Mouse (Mus musculus) CH12.LX (cell line): Measurements from ENCODE around the gene Skap2. TPM values are rescaled to one million over a fixed set of nuclear protein-coding genes. Genes with fewer than 3 reads are reported as not detected.

Source experiments
- DNase-seq: peaks from one replicate; pipeline ENCODE4 v3.0.0-alpha.2; 2013; ENCODE audit errors: extremely low read depth
- H3K27ac ChIP-seq: 2 replicates; pipeline ENCODE4 v1.5.1; 2012; ENCODE audit warnings: low read depth, mild to moderate bottlenecking, control low read depth, moderate library complexity; ENCODE audit not compliant: insufficient read depth
- H3K27me3 ChIP-seq: replicated peaks from 2 replicates; pipeline ENCODE3; 2012; ENCODE audit warnings: inconsistent platforms
- H3K36me3 ChIP-seq, 2 experiments: replicated peaks in 1 of 2; 2 replicates each; pipeline versions ENCODE3 to v1.6.1; 2012; ENCODE audit warnings: inconsistent platforms in 1 of 2, low read length in 1 of 2, mild to moderate bottlenecking in 1 of 2, mixed read lengths in 1 of 2, moderate library complexity in 1 of 2; ENCODE audit not compliant: control insufficient read depth in 1 of 2, insufficient read depth in 1 of 2
- H3K4me1 ChIP-seq, 2 experiments: 2 replicates each; pipeline ENCODE4 v1.6.1; 2012; ENCODE audit warnings: inconsistent platforms in 1 of 2, moderate library complexity in 1 of 2; ENCODE audit not compliant: insufficient read depth in 2 of 2, control insufficient read depth in 1 of 2
- H3K4me2 ChIP-seq: 2 replicates; pipeline ENCODE4 v1.6.1; 2012; ENCODE audit warnings: low read depth, mild to moderate bottlenecking, control low read depth; ENCODE audit not compliant: poor library complexity, insufficient read depth, severe bottlenecking
- H3K4me3 ChIP-seq, 3 experiments: fragments of 150-350 bp in 1 of 3; sonication (generic) in 1 of 3; replicated peaks in 1 of 3; 2 replicates each; pipeline versions ENCODE3 to v1.5.1; 2011 to 2012; ENCODE audit warnings: low read depth in 2 of 3, low read length in 2 of 3, mild to moderate bottlenecking in 2 of 3, moderate library complexity in 2 of 3, control low read depth in 1 of 3, improper control_type of control experiment in 1 of 3, inconsistent platforms in 1 of 3, mixed read lengths in 1 of 3; ENCODE audit not compliant: poor library complexity in 1 of 3
- H3K79me2 ChIP-seq: replicated peaks from 2 replicates; pipeline ENCODE4 v1.6.1; 2012; ENCODE audit warnings: mild to moderate bottlenecking, moderate library complexity; ENCODE audit not compliant: control insufficient read depth, poor library complexity, insufficient read depth, severe bottlenecking; ENCODE audit errors: extremely low read depth
- H3K9ac ChIP-seq: 2 replicates; pipeline ENCODE4 v1.6.1; 2012; ENCODE audit warnings: low read depth, mild to moderate bottlenecking, control low read depth, moderate library complexity; ENCODE audit not compliant: insufficient read depth
- H3K9me3 ChIP-seq: replicated peaks from 2 replicates; pipeline ENCODE3; 2012; ENCODE audit warnings: low read length, inconsistent platforms, mixed read lengths
- CHD2 ChIP-seq: IDR thresholded peaks from 2 replicates; pipeline ENCODE4 v1.6.1; 2011; ENCODE audit warnings: low read length, improper control_type of control experiment
- CTCF ChIP-seq, 2 experiments: IDR thresholded peaks in 1 of 2; conservative IDR thresholded peaks in 1 of 2; 2 replicates each; pipeline ENCODE4 v1.5.1; 2011 to 2012; ENCODE audit warnings: low read depth in 2 of 2, low read length in 2 of 2, improper control_type of control experiment in 1 of 2, inconsistent platforms in 1 of 2, mild to moderate bottlenecking in 1 of 2, moderate library complexity in 1 of 2
- ELF1 ChIP-seq: IDR thresholded peaks from 2 replicates; pipeline ENCODE4 v1.6.1; 2014; ENCODE audit warnings: low read depth, mild to moderate bottlenecking, inconsistent platforms, low read length, improper control_type of control experiment
- EP300 ChIP-seq: IDR thresholded peaks from 2 replicates; pipeline ENCODE4 v1.6.1; 2011; ENCODE audit warnings: low read length, improper control_type of control experiment
- ETS1 ChIP-seq: conservative IDR thresholded peaks from 2 replicates; pipeline ENCODE4 v1.6.1; 2012; ENCODE audit warnings: low read depth, mild to moderate bottlenecking, inconsistent platforms, low read length, improper control_type of control experiment, moderate library complexity
- IRF4 ChIP-seq: IDR thresholded peaks from 2 replicates; pipeline ENCODE4 v1.6.1; 2014; ENCODE audit warnings: low read depth, mild to moderate bottlenecking, inconsistent platforms, low read length, improper control_type of control experiment
- MAZ ChIP-seq: IDR thresholded peaks from 2 replicates; pipeline ENCODE4 v1.6.1; 2012; ENCODE audit warnings: low read depth, mild to moderate bottlenecking, inconsistent platforms, low read length, improper control_type of control experiment, moderate library complexity
- MEF2A ChIP-seq: IDR thresholded peaks from 2 replicates; pipeline ENCODE4 v1.6.1; 2014; ENCODE audit warnings: low read depth, mild to moderate bottlenecking, inconsistent platforms, low read length, improper control_type of control experiment, borderline replicate concordance
- MXI1 ChIP-seq: IDR thresholded peaks from 2 replicates; pipeline ENCODE4 v1.6.1; 2011; ENCODE audit warnings: mild to moderate bottlenecking, low read depth, low read length, improper control_type of control experiment
- POLR2A ChIP-seq: IDR thresholded peaks from 2 replicates; pipeline ENCODE4 v1.6.1; 2011; ENCODE audit warnings: low read depth, mild to moderate bottlenecking, improper control_type of control experiment, low read length
- POLR2AphosphoS2 ChIP-seq: IDR thresholded peaks from 2 replicates; pipeline ENCODE4 v1.6.1; 2011; ENCODE audit warnings: low read depth, low read length, improper control_type of control experiment
- SIN3A ChIP-seq: IDR thresholded peaks from 2 replicates; pipeline ENCODE4 v1.6.1; 2012; ENCODE audit warnings: low read length, improper control_type of control experiment, inconsistent platforms
- TBP ChIP-seq: conservative IDR thresholded peaks from 2 replicates; pipeline ENCODE4 v1.6.1; 2011; ENCODE audit warnings: low read depth, low read length, improper control_type of control experiment
- UBTF ChIP-seq: IDR thresholded peaks from 2 replicates; pipeline ENCODE4 v1.6.1; 2012; ENCODE audit warnings: low read depth, mild to moderate bottlenecking, inconsistent platforms, low read length, improper control_type of control experiment, moderate library complexity
- USF1 ChIP-seq: IDR thresholded peaks from 2 replicates; pipeline ENCODE4 v1.6.1; 2014; ENCODE audit warnings: low read depth, mild to moderate bottlenecking, inconsistent platforms, low read length, improper control_type of control experiment
- USF2 ChIP-seq: conservative IDR thresholded peaks from 2 replicates; pipeline ENCODE4 v1.6.1; 2011; ENCODE audit warnings: low read depth, low read length, improper control_type of control experiment
- ZC3H11A ChIP-seq: IDR thresholded peaks from 2 replicates; pipeline ENCODE4 v1.6.1; 2012; ENCODE audit warnings: low read depth, mild to moderate bottlenecking, inconsistent platforms, low read length, improper control_type of control experiment
- dilution Hi-C: fragments of 300-500 bp; cut with MboI; formaldehyde crosslinking; loops from 2 replicates; pipeline ENCODE4 v1.14.3; 2020; ENCODE audit warnings: low sequenced_read_pairs; ENCODE audit not compliant: extremely low pct_unique_long_range_greater_than_20kb, extremely low pct_ligation_motif_present
- in situ Hi-C: fragments of 300-500 bp; cut with MboI; formaldehyde crosslinking; loops from 3 replicates; pipeline ENCODE4 v1.14.3; 2019; ENCODE audit warnings: low sequenced_read_pairs, low pct_ligation_motif_present, low pct_unique_long_range_greater_than_20kb, mixed read lengths
- polyA plus RNA-seq: library from polyadenylated mRNA; unstranded; fragments of >175 nt; gene quantifications from 2 replicates; pipeline ENCODE4 v1.2.1, GENCODE M21; 2012; ENCODE audit warnings: low read depth; ENCODE audit not compliant: insufficient read length
- total RNA-seq, 2 experiments: library from RNA; depleted of rRNA; stranded (reverse); fragments of 300-350 nt in 1 of 2; fragments of >200 nt in 1 of 2; gene quantifications; 2 replicates each; pipeline ENCODE4 v1.2.3; 2012 to 2014

Gene Skap2
- total and polyA plus RNA-seq, 3 experiments = 25.8 to 76.1 (median 51.9) TPM

DNA sequence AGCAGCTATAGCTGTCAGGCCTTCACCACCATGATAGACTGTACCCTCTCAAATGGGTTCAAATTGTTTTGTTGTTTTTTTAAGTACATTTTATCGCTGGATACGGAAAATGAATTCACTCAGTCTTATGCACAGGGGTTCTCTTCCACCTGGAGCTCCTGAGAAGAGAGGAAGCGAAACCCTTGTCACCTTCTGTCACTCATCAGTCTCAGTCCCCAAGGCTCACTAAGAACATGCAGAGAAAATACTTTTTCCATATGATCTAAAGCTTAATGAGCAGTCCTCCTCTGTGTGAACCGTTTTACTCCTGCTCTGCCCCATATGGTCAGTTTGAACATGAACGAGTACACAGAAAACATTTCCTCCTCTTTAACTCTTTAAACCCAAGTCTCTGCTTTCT is 7.9 kb upstream of the Skap2 start:
- no peak overlapping the region for H3K4me3 ChIP-seq
- in situ Hi-C loops = loop anchor here (25.0 kb wide), 1 partner anchor 192 kb away; the partner anchor contains the start of genes Gm28308, Hoxa3, Hoxa5 and Hoxa6
- no peak overlapping the region for H3K9ac ChIP-seq
- H3K27me3 ChIP-seq = no peaks in the 10 kb centered on the region
- no peaks in the 10 kb centered on the region for H3K9me3 ChIP-seq
- no peaks in the 10 kb centered on the region for H3K79me2 ChIP-seq
- dilution Hi-C loops = no loop called here
- no peak overlapping the region for H3K27ac ChIP-seq
- TF ChIP-seq USF2 (no peak), ETS1 (no peak), EP300 (peak; percentile 56), ELF1 (no peak), IRF4 (peak; percentile 78), ZC3H11A (no peak)
- TF ChIP-seq, all 38 proteins: peak for 2
- Histone ChIP-seq H3K4me2 (no peak overlapping the region), H3K36me3 (no peaks in the 10 kb centered on the region), H3K4me1 (peaks cover 0 to 16% of the 10 kb centered on the region in 2 experiments; a peak in 2 of 4 replicates)
- DNase-seq = no peak

DNA sequence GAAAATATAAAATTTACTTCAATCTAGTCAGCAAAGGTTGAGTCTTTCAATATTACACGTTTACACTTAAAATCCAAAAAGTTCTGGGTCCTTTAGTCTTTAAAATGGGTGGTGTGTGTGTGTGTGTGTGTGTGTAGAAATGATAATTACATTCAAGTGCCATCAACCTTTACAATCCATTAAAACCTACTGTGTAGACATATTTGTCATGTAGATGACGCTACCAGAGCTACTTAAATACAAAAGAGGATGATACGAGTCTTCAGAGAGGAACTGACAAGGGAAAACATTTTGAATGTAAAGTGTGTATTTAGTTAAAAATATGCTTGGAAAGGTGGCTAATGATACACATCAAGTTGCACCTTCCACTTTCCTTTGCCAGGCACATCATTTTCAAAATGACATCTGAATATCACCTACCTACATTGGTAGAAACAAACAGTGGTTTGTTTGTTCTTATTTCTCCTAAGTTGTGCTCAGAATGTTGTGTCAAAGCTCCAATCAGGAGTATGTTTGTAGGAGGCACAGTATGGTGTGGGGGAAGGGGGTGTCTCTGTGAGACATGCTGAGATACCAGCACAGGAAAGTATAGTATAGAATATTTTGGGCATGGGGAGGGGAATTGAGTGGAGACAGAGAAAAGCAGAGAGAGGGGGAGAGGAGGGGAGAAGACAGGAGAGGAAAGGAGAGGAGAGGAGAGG is 1.0 kb upstream of the Skap2 start:
- peak overlapping the region; percentile 84 for H3K9ac ChIP-seq
- no peak for TF ChIP-seq MEF2A
- TF ChIP-seq CHD2 = peak; percentile 22; the same call in 1 of the 2 replicates
- no peak for TF ChIP-seq MXI1
- TF ChIP-seq, all 38 proteins: peak for 1
- peak overlapping the region; percentile 68 for H3K4me2 ChIP-seq
- H3K36me3 ChIP-seq = no peaks in the 10 kb centered on the region
- no peaks in the 10 kb centered on the region for H3K27me3 ChIP-seq
- in situ Hi-C loops (loop anchor here (25.0 kb wide), 1 partner anchor 199 kb away; the partner anchor contains the start of genes Gm28308, Hoxa3, Hoxa5 and Hoxa6), dilution Hi-C loops (no loop called here)
- H3K4me1 ChIP-seq = peaks cover 2 to 34% of the 10 kb centered on the region in 2 experiments; a peak in 3 of 4 replicates
- DNase-seq = no peak
- H3K4me3 ChIP-seq = peak overlapping the region; percentile 68 to 84 (median 74)
- no peak overlapping the region for H3K27ac ChIP-seq
- H3K9me3 ChIP-seq = no peaks in the 10 kb centered on the region
- peaks cover 4% of the 10 kb centered on the region for H3K79me2 ChIP-seq

DNA sequence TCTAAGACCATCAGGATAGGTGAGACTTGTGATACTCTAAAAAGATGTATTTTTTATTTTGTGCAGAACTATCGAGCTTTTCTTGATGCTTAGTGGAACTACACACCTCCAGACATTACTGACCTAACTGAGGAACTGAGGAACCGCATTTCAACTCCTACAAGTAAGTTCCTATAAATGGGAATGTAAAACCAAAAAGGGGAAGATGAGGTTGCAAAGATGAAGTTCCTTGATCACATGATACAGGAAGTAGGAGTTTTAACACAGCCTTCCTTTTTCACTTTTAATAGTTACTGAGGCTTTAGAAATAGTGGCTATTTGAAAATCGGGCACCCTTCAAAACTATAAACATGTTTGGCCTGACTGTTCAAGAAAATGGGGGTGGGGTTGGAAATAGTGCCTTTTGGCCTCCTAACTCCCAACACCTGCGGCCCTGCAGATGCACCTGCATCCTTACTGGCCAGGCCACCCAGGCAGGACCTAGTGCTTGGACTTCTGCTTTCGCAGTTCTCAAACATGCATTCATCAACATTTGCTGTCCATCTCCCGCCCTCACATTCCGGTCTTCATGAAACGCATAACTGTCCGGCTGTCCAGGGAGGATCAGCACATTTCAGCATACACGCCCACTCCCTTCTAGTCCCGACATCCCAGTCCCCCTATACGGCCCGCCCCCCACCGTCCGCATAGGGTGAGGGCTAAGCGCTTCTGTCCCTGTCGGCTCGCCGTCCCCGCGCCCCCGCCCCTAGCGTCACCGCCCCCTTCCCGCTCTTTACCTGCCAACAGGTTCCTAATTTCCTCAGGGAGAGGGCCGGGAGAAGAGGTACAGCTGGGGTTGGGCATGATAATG is 565 bp downstream of the Skap2 start:
- Histone ChIP-seq H3K4me1 (peaks cover 2 to 36% of the 10 kb centered on the region in 2 experiments; a peak in 3 of 4 replicates), H3K27me3 (no peaks in the 10 kb centered on the region), H3K9ac (peak overlapping the region; percentile 58), H3K4me3 (peak overlapping the region; percentile 74 to 89 (median 74)), H3K36me3 (peaks cover 0 to 2% of the 10 kb centered on the region in 2 experiments), H3K4me2 (peak overlapping the region; percentile 38; the same call in 1 of the 2 replicates), H3K9me3 (no peaks in the 10 kb centered on the region), H3K79me2 (peaks cover 6% of the 10 kb centered on the region), H3K27ac (peak overlapping the region; percentile 30)
- in situ Hi-C loops (loop anchor here (25.0 kb wide), 1 partner anchor 201 kb away; the partner anchor contains the start of genes Gm28308, Hoxa3, Hoxa5 and Hoxa6), dilution Hi-C loops (no loop called here)
- no peak for TF ChIP-seq TBP
- no peak for TF ChIP-seq POLR2AphosphoS2
- TF ChIP-seq USF1 = peak; percentile 2; the same call in 1 of the 2 replicates
- peak; percentile 44; the same call in 1 of the 2 replicates for TF ChIP-seq SIN3A
- TF ChIP-seq EP300 = peak; percentile 20; the same call in 1 of the 2 replicates
- TF ChIP-seq CTCF (conservative IDR thresholded peaks at IDR 0.05 in 1 of 2, IDR thresholded peaks at IDR 0.05 in 1 of 2; ENCODE audit: low read depth in 2 of 2, low read length in 2 of 2) = no peak
- no peak for TF ChIP-seq UBTF
- TF ChIP-seq MAZ = peak; percentile 88
- TF ChIP-seq POLR2A = no peak
- TF ChIP-seq MXI1 = peak; percentile 49; the same call in 1 of the 2 replicates
- DNase-seq = peak; percentile 71
